Mouse (Mus musculus) urinary bladder, postnatal 25 days (tissue): ENCODE data around the gene Tent4b.

Experiments used
- DNase-seq: peaks from one replicate; pipeline ENCODE4 v3.0.0; 2022; ENCODE audit warnings: low spot score

Tent4b gene

GRCm38 (mm10) chr8:88228286-88228685 lies 29.3 kb downstream of the Tent4b start:
- DNase-seq: no peak

GRCm38 (mm10) chr8:88228800-88229199 lies 29.8 kb downstream of the Tent4b start:
- DNase-seq: no peak

- DNase-seq: no peak
These were observed 37.7 kb downstream of the Tent4b start for GRCm38 (mm10) chr8:88236666-88237065.

GRCm38 (mm10) chr8:88237606-88238005 lies 38.6 kb downstream of the Tent4b start:
- DNase-seq: no peak

GRCm38 (mm10) chr8:88239277-88239676 lies 40.3 kb downstream of the Tent4b start:
- DNase-seq: no peak

- no peak for DNase-seq
These were observed 42.9 kb downstream of the Tent4b start for GRCm38 (mm10) chr8:88241871-88242270.

- peak; percentile 44 for DNase-seq
These were observed 45.3 kb downstream of the Tent4b start for GRCm38 (mm10) chr8:88244298-88244697.

- DNase-seq: no peak
These were observed 53.8 kb downstream of the Tent4b start for GRCm38 (mm10) chr8:88252791-88253190.

- no peak for DNase-seq
These were observed 55.9 kb downstream of the Tent4b start for GRCm38 (mm10) chr8:88254957-88255356.

GRCm38 (mm10) chr8:88258024-88258423 lies 59.0 kb downstream of the Tent4b start:
- DNase-seq: no peak

GRCm38 (mm10) chr8:88258544-88258943 lies 59.5 kb downstream of the Tent4b start:
- no peak for DNase-seq

- DNase-seq: no peak
These were observed 61.5 kb downstream of the Tent4b start for GRCm38 (mm10) chr8:88260466-88260980.

GRCm38 (mm10) chr8:88262831-88263635 lies 64.0 kb downstream of the Tent4b start:
- DNase-seq: no peak

- no peak for DNase-seq
These were observed 66.5 kb downstream of the Tent4b start for GRCm38 (mm10) chr8:88265511-88265910.

GRCm38 (mm10) chr8:88266170-88266800 lies 67.3 kb downstream of the Tent4b start:
- peak; percentile 83 for DNase-seq

- no peak for DNase-seq
These were observed 67.9 kb downstream of the Tent4b start for GRCm38 (mm10) chr8:88266801-88267403.

GRCm38 (mm10) chr8:88269107-88269875 lies 70.3 kb downstream of the Tent4b start:
- DNase-seq: no peak

GRCm38 (mm10) chr8:88270086-88270485 lies 71.1 kb downstream of the Tent4b start:
- no peak for DNase-seq

GRCm38 (mm10) chr8:88272231-88273050 lies 73.4 kb downstream of the Tent4b start, which contains the start of gene Adcy7:
TSS of gene Adcy7 (plus strand) at chr8:88272403.
- peak; percentile 61 for DNase-seq

- DNase-seq: no peak
These were observed 74.0 kb downstream of the Tent4b start for GRCm38 (mm10) chr8:88273051-88273430.

- no peak for DNase-seq
These were observed 75.1 kb downstream of the Tent4b start for GRCm38 (mm10) chr8:88274090-88274489.
